Mouse (Mus musculus): ENCODE measurements around the gene Map3k13. TPM values are rescaled to one million over a fixed set of nuclear protein-coding genes. Genes with fewer than 3 reads are reported as not detected.

The Map3k13 gene
- polyA plus RNA-seq, 1 experiment = 3.9 TPM

GRCm38 (mm10) chr16:21845800-21846671 is 51.9 kb downstream of the Map3k13 start:
- no peak for DNase-seq (ENCODE audit: low read depth, low spot score)
- 13% methylated on average over 16 of the region's 16 CpGs for WGBS

- DNase-seq (ENCODE audit: low read depth, low spot score) = no peak
- 82% methylated on average over 3 of the region's 3 CpGs for WGBS
Observed at GRCm38 (mm10) chr16:21848444-21848843, 54.3 kb downstream of the Map3k13 start.

GRCm38 (mm10) chr16:21848847-21849246 is 54.7 kb downstream of the Map3k13 start:
- DNase-seq (ENCODE audit: low read depth, low spot score) = no peak
- 86% methylated on average over 4 of the region's 4 CpGs for WGBS

DNA sequence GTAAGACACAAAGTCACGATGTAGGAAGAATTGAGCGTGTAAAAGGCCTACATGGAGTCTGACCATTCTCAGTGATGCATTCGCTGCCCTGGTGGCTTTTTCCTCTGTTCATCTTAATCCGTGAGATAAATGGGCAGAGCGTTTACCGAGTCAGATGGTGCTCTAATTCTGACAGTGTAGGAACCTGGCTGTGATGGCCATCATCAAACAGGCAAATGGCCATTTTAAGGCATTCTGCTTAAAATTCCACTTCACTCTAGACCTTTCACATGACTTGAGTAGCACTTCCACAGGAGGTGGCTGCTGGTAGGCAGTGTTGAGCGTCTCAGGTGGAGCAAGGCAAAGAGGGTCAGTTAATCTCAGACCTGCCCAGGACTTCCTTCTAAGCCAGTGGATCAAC is 58.2 kb downstream of the Map3k13 start:
- DNase-seq (ENCODE audit: low read depth, low spot score) = no peak
- WGBS = 94% methylated on average over 7 of the region's 7 CpGs

DNA sequence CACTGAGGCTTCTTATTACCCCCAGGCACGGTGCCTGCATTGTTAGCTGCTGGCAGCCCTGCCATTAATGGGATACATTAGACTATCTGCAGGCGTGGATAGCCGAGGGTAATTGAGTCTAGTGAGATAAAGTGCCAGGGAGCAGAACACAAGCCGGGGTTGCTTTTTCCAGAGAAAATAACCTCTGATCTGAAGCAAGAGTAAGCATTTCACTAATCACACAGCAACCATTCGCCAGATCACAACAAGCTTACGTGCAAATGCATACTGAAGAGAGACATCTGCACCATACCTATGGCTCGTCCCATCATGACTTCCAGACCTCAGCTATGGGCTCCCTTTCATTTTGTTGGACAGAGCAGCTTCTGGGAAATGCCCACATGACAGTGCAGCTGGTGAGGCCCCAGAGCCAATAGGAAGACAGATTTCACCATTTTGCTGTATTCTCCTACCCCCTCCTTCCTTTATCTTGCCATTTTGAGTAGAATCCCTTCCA is 59.3 kb downstream of the Map3k13 start:
- no peak for DNase-seq (ENCODE audit: low read depth, low spot score)
- WGBS = 79% methylated on average over 7 of the region's 7 CpGs

GRCm38 (mm10) chr16:21854589-21855284 is 60.6 kb downstream of the Map3k13 start:
- no peak for DNase-seq (ENCODE audit: low read depth, low spot score)
- WGBS = 80% methylated on average over 5 of the region's 5 CpGs

- no peak for DNase-seq (ENCODE audit: low read depth, low spot score)
- WGBS = 81% methylated on average over 5 of the region's 5 CpGs
Observed at GRCm38 (mm10) chr16:21856134-21856533, 62.0 kb downstream of the Map3k13 start.

DNA sequence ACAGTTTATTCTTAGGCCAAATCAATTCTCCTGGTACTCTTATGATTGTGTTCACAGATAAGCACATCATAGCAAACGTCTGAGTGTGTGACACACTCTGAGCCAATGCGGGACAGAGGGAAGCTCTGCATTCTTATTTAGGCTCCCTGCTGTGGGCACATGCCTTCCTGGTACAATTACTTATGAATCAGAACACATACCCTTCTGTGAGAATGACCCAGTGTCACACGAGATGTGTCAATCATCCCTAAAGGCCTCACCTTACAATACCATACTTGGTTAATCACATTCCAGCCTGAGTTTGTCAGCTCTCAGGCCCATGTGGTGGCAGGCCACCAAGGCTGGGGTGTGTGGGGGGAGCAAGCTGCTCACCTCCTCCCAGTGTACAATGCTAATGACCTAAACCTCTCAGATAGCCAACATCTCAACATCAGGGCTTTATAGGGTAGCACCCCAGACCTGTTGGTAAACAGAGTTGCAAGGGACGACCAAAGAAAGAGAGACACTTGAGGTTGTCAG is 63.0 kb downstream of the Map3k13 start:
- 62% methylated on average over 4 of the region's 4 CpGs for WGBS
- DNase-seq (ENCODE audit: low read depth, low spot score) = no peak

DNA sequence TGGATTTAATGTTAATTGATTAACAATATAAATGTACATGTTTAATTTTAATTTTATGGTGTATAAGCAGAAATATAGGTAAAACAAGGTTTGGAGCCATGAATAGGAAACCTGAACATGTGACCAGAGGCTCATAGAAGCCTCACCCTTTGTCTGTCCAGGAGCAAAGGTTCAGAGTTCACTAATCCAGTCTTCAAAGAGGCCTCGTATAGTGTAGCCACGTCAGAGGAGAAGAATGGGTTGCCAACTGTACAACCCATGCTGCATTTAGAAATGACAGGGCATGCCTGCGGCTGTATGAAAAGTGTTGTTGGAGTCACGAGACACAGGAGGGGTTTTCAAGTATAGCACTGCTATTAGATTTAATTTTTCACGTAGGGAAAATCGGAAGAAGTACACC is 64.0 kb downstream of the Map3k13 start:
- 30% methylated on average over 6 of the region's 6 CpGs for WGBS
- DNase-seq (ENCODE audit: low read depth, low spot score) = peak; percentile 72

- 85% methylated on average over 8 of the region's 8 CpGs for WGBS
- DNase-seq (ENCODE audit: low read depth, low spot score) = no peak
Observed at GRCm38 (mm10) chr16:21858882-21859281, 64.7 kb downstream of the Map3k13 start.

DNA sequence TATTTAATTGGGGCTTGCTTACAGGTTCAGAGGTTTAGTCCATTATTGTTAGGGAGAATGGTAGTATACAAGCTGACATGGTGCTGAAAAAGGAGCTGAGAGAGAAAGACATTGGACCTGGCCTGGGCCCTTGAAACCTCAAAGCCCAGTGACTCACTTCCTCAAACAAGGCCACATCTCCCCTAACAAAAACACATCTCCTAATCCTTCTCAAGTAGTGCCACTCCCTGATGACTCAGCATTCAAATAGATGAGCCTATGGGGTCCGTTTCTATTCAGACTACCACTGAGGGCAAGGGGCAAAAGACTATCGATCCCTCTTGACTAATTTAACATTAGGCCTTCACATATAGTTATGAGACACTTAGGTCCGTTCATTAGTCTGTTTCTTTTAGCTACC is 68.3 kb downstream of the Map3k13 start:
- 87% methylated on average over 3 of the region's 3 CpGs for WGBS
- DNase-seq (ENCODE audit: low read depth, low spot score) = no peak

GRCm38 (mm10) chr16:21865250-21865982 is 71.3 kb downstream of the Map3k13 start:
- 48% methylated on average over 7 of the region's 7 CpGs for WGBS
- no peak for DNase-seq (ENCODE audit: low read depth, low spot score)

- no peak for DNase-seq (ENCODE audit: low read depth, low spot score)
- 77% methylated on average over 11 of the region's 11 CpGs for WGBS
Observed at GRCm38 (mm10) chr16:21865983-21866575, 71.9 kb downstream of the Map3k13 start.

- 74% methylated on average over 3 of the region's 3 CpGs for WGBS
- no peak for DNase-seq (ENCODE audit: low read depth, low spot score)
Observed at GRCm38 (mm10) chr16:21867727-21868126, 73.6 kb downstream of the Map3k13 start.

DNA sequence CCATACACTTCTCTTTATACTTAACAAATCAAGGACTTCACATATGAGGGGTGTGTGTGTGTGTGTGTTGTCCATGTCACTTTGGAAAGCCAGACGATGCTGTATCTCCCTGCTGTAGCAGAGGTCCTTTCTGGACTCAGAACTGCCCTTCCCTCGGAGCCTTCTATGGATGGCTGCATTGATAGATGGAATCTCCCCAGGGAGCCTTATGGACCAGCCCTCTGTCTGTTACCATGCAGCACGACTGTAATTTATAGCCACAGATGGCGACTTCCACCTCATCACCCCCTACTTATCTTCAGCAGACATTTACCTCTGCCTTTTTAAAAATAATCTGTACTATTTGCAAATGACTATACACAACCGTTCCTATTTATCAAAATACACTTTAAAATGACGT is 74.5 kb downstream of the Map3k13 start:
- WGBS = 70% methylated on average over 6 of the region's 6 CpGs
- DNase-seq (ENCODE audit: low read depth, low spot score) = no peak

- WGBS = 71% methylated on average over 4 of the region's 4 CpGs
- no peak for DNase-seq (ENCODE audit: low read depth, low spot score)
Observed at GRCm38 (mm10) chr16:21869879-21870278, 75.7 kb downstream of the Map3k13 start.

DNA sequence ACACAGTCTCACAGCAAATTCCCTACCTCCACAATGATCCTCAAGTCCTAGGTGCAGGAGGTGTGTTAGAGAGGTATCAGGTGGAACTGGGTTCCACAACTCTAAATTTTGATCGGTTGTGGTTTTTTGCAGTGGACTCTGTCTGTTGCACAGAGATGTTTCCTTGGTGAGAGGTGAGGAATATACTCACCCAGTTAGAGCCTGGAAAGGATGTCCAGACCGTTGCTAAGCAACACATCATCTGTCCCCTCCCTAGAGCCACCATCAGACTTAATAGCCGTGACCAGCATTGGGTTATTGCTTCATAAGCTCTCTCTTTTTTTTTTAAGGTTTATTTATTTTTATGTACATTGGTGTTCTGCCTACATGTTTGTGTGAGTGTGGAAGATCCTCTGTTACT is 83.6 kb downstream of the Map3k13 start:
- no peak for DNase-seq (ENCODE audit: low read depth, low spot score)
- WGBS = 81% methylated on average over 3 of the region's 3 CpGs

DNA sequence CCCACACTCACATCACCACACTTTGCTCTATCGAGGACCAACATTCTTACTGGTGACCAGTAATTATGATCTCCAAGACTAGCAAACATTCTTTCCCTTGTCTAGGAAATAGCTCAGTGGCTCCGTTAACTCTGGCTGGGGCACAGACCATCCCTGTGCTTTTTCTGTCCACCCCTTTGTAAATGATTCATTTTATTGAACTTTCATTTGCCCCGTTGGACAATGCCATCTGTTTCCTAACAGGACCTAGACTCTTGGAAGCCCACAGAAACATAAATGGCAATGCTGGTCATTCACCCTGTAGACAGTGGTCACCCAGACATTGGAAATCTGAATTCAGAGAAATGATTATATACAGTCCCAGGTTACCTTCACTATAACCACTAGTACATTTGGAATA is 84.7 kb downstream of the Map3k13 start:
- WGBS = 55% methylated on average over 3 of the region's 3 CpGs
- DNase-seq (ENCODE audit: low read depth, low spot score) = no peak

- WGBS = 20% methylated on average over 6 of the region's 6 CpGs
- no peak for DNase-seq (ENCODE audit: low read depth, low spot score)
Observed at GRCm38 (mm10) chr16:21881181-21881580, 87.0 kb downstream of the Map3k13 start.

Data from large intestine, adult 2 months (tissue).